Mouse (Mus musculus) testis, adult 2 months (tissue): ENCODE measurements around the gene Acoxl.

Experiments
- CTCF ChIP-seq: fragments of 200-500 bp; IDR thresholded peaks from 2 replicates; pipeline ENCODE4 v1.5.1; 2012; ENCODE audit warnings: low read depth, mild to moderate bottlenecking, inconsistent platforms, low read length, moderate library complexity; ENCODE audit not compliant: control insufficient read depth, insufficient read depth, insufficient replicate concordance
- POLR2A ChIP-seq: fragments of 200-500 bp; IDR thresholded peaks from 2 replicates; pipeline ENCODE4 v1.6.1; 2012; ENCODE audit warnings: low read depth, mild to moderate bottlenecking, inconsistent platforms, low read length, moderate library complexity; ENCODE audit not compliant: control insufficient read depth

DNA sequence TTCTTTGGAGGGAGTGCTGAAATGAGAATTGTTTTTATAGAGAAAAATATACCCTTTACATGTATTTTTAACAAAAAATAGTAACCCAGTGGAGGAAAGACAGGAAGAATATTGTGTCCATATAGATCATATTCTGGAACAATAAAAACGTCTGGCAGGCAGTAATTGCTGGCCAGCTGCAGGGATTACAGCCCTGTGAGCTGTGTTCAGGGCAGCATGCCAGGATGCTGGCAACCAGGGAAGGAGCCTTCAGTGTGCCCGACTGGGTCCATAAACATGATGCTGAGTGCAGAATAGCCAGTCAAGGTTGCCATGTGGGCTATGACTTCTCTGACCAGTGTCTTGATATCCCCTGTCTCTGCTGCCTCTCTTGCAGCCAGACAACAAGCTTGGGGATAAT is 122.5 kb downstream of the Acoxl start:
- TF ChIP-seq CTCF, result no peak
- no peak for TF ChIP-seq POLR2A
